Mouse (Mus musculus) MEL (cell line): ENCODE measurements around the gene Cnga1. TPM values are rescaled to one million over a fixed set of nuclear protein-coding genes. Genes with fewer than 3 reads are reported as not detected.

Source experiments
- DNase-seq: peaks from one replicate; pipeline ENCODE4 v3.0.0; 2011; ENCODE audit warnings: low read depth, low spot score
- H3K27ac ChIP-seq: 2 replicates; pipeline ENCODE4 v1.5.1; 2012; ENCODE audit warnings: low read depth, mild to moderate bottlenecking, control low read depth, low read length, moderate library complexity; ENCODE audit not compliant: control insufficient read depth
- H3K27me3 ChIP-seq, 2 experiments: fragments of 150-350 bp in 1 of 2; sonication (generic) in 1 of 2; 2 replicates each; pipeline ENCODE4 v1.6.1; 2012; ENCODE audit warnings: low read length in 2 of 2, mild to moderate bottlenecking in 2 of 2, improper control_type of control experiment in 1 of 2, moderate library complexity in 1 of 2; ENCODE audit not compliant: insufficient read depth in 2 of 2, control insufficient read depth in 1 of 2
- H3K36me3 ChIP-seq, 2 experiments: 2 replicates each; pipeline ENCODE4 v1.6.1; 2012 to 2014; ENCODE audit warnings: low read length in 2 of 2, improper control_type of control experiment in 1 of 2, inconsistent platforms in 1 of 2, mild to moderate bottlenecking in 1 of 2; ENCODE audit not compliant: insufficient read depth in 2 of 2, control insufficient read depth in 1 of 2
- H3K4me1 ChIP-seq, 2 experiments: fragments of 150-350 bp in 1 of 2; sonication (generic) in 1 of 2; 2 replicates each; pipeline ENCODE4 v1.6.1; 2012; ENCODE audit warnings: low read length in 2 of 2, improper control_type of control experiment in 1 of 2, mild to moderate bottlenecking in 1 of 2; ENCODE audit not compliant: insufficient read depth in 2 of 2, control insufficient read depth in 1 of 2
- H3K4me3 ChIP-seq, 2 experiments: fragments of 150-350 bp in 1 of 2; sonication (generic) in 1 of 2; 2 replicates each; pipeline ENCODE4 v1.5.1; 2012; ENCODE audit warnings: low read depth in 2 of 2, low read length in 2 of 2, mild to moderate bottlenecking in 2 of 2, moderate library complexity in 2 of 2, control low read depth in 1 of 2, improper control_type of control experiment in 1 of 2; ENCODE audit not compliant: control insufficient read depth in 1 of 2, insufficient read depth in 1 of 2
- H3K79me2 ChIP-seq: 2 replicates; pipeline ENCODE4 v1.6.1; 2012; ENCODE audit warnings: mild to moderate bottlenecking, low read length, moderate library complexity; ENCODE audit not compliant: control insufficient read depth, poor library complexity, insufficient read depth
- H3K9ac ChIP-seq: 2 replicates; pipeline ENCODE4 v1.6.1; 2012; ENCODE audit warnings: low read depth, mild to moderate bottlenecking, control low read depth, low read length, moderate library complexity; ENCODE audit not compliant: control insufficient read depth, poor library complexity, severe bottlenecking
- H3K9me3 ChIP-seq: fragments of 150-350 bp; sonication (generic); replicated peaks from 2 replicates; pipeline ENCODE4 v1.6.1; 2012; ENCODE audit warnings: mild to moderate bottlenecking, low read length, improper control_type of control experiment, moderate library complexity; ENCODE audit not compliant: insufficient read depth
- CHD2 ChIP-seq: IDR thresholded peaks from 2 replicates; pipeline ENCODE4 v1.6.1; 2011; ENCODE audit warnings: low read length, improper control_type of control experiment
- E2F4 ChIP-seq: IDR thresholded peaks from 2 replicates; pipeline ENCODE4 v1.6.1; 2011; ENCODE audit warnings: low read depth, low read length, improper control_type of control experiment, borderline replicate concordance
- ELF1 ChIP-seq: IDR thresholded peaks from 2 replicates; pipeline ENCODE4 v1.6.1; 2014; ENCODE audit warnings: low read depth, mild to moderate bottlenecking, inconsistent platforms, low read length, improper control_type of control experiment, moderate library complexity
- EP300 ChIP-seq, 2 experiments: IDR thresholded peaks; 2 replicates each; pipeline ENCODE4 v1.6.1; 2011; ENCODE audit warnings: improper control_type of control experiment in 2 of 2, low read length in 2 of 2, low read depth in 1 of 2, mild to moderate bottlenecking in 1 of 2
- ETS1 ChIP-seq: IDR thresholded peaks from 2 replicates; pipeline ENCODE4 v1.6.1; 2012; ENCODE audit warnings: low read depth, mild to moderate bottlenecking, inconsistent platforms, low read length, improper control_type of control experiment, moderate library complexity
- GABPA ChIP-seq: IDR thresholded peaks from 2 replicates; pipeline ENCODE4 v1.6.1; 2012; ENCODE audit warnings: low read depth, mild to moderate bottlenecking, inconsistent platforms, low read length, improper control_type of control experiment, moderate library complexity
- GATA1 ChIP-seq: IDR thresholded peaks from 2 replicates; pipeline ENCODE4 v1.6.1; 2011; ENCODE audit warnings: low read depth, low read length, improper control_type of control experiment
- HCFC1 ChIP-seq: IDR thresholded peaks from 2 replicates; pipeline ENCODE4 v1.6.1; 2012; ENCODE audit warnings: low read depth, mild to moderate bottlenecking, inconsistent platforms, low read length, improper control_type of control experiment, moderate library complexity
- KAT2A ChIP-seq: conservative IDR thresholded peaks from 2 replicates; pipeline ENCODE4 v1.6.1; 2012; ENCODE audit warnings: low read depth, low read length, improper control_type of control experiment, inconsistent platforms
- MAX ChIP-seq: IDR thresholded peaks from 2 replicates; pipeline ENCODE4 v1.6.1; 2011; ENCODE audit warnings: low read length, improper control_type of control experiment
- MAZ ChIP-seq: IDR thresholded peaks from 2 replicates; pipeline ENCODE4 v1.6.1; 2012; ENCODE audit warnings: low read depth, mild to moderate bottlenecking, inconsistent platforms, low read length, improper control_type of control experiment
- NELFE ChIP-seq: IDR thresholded peaks from 2 replicates; pipeline ENCODE4 v1.6.1; 2011; ENCODE audit warnings: low read depth, low read length, improper control_type of control experiment
- POLR2AphosphoS2 ChIP-seq: IDR thresholded peaks from 2 replicates; pipeline ENCODE4 v1.6.1; 2011; ENCODE audit warnings: low read length, improper control_type of control experiment
- POLR2AphosphoS5 ChIP-seq: IDR thresholded peaks from 2 replicates; pipeline ENCODE4 v1.6.1; 2012; ENCODE audit warnings: low read depth, borderline replicate concordance, mild to moderate bottlenecking, inconsistent platforms, low read length, moderate library complexity, mixed read lengths
- SMC3 ChIP-seq: IDR thresholded peaks from 2 replicates; pipeline ENCODE4 v1.6.1; 2011; ENCODE audit warnings: low read depth, low read length, improper control_type of control experiment
- TAL1 ChIP-seq: IDR thresholded peaks from 2 replicates; pipeline ENCODE4 v1.6.1; 2012; ENCODE audit warnings: mild to moderate bottlenecking, inconsistent platforms, low read length, moderate library complexity, mixed read lengths
- TBP ChIP-seq: IDR thresholded peaks from 2 replicates; pipeline ENCODE4 v1.8.0; 2011; ENCODE audit warnings: low read depth, low read length, improper control_type of control experiment
- TCF12 ChIP-seq: IDR thresholded peaks from 2 replicates; pipeline ENCODE4 v1.6.1; 2014; ENCODE audit warnings: low read depth, mild to moderate bottlenecking, inconsistent platforms, low read length, improper control_type of control experiment, moderate library complexity
- UBTF ChIP-seq: IDR thresholded peaks from 2 replicates; pipeline ENCODE4 v1.6.1; 2012; ENCODE audit warnings: low read depth, mild to moderate bottlenecking, inconsistent platforms, low read length, improper control_type of control experiment, moderate library complexity, borderline replicate concordance; ENCODE audit not compliant: insufficient read depth
- USF2 ChIP-seq, 2 experiments: IDR thresholded peaks; 2 replicates each; pipeline ENCODE4 v1.6.1; 2011 to 2012; ENCODE audit warnings: improper control_type of control experiment in 2 of 2, low read length in 2 of 2, borderline replicate concordance in 1 of 2, inconsistent platforms in 1 of 2, low read depth in 1 of 2, mild to moderate bottlenecking in 1 of 2; ENCODE audit not compliant: insufficient read depth in 1 of 2
- ZC3H11A ChIP-seq: IDR thresholded peaks from 2 replicates; pipeline ENCODE4 v1.6.1; 2012; ENCODE audit warnings: low read depth, mild to moderate bottlenecking, inconsistent platforms, low read length, improper control_type of control experiment
- ZKSCAN1 ChIP-seq: IDR thresholded peaks from 2 replicates; pipeline ENCODE4 v1.6.1; 2012; ENCODE audit warnings: low read depth, mild to moderate bottlenecking, inconsistent platforms, low read length, improper control_type of control experiment, moderate library complexity
- ZMIZ1 ChIP-seq: IDR thresholded peaks from 2 replicates; pipeline ENCODE4 v1.6.1; 2012; ENCODE audit warnings: low read depth, mild to moderate bottlenecking, inconsistent platforms, low read length, improper control_type of control experiment, moderate library complexity
- polyA plus RNA-seq, 2 experiments: library from polyadenylated mRNA; stranded (reverse) in 1 of 2; unstranded in 1 of 2; fragments of >175 nt in 1 of 2; fragments of >200 nt in 1 of 2; gene quantifications; 2 replicates each; pipeline versions ENCODE4 v1.2.1 to v1.2.4; 2012; ENCODE audit warnings: low replicate concordance in 2 of 2, low read depth in 1 of 2; ENCODE audit not compliant: insufficient read length in 2 of 2, insufficient read depth in 1 of 2, missing spikeins in 1 of 2
- total RNA-seq: library from RNA; depleted of rRNA; stranded (reverse); fragments of 300-350 nt; gene quantifications from 2 replicates; pipeline ENCODE4 v1.2.3, GENCODE M21; 2012

Gene Cnga1
- total and polyA plus RNA-seq, 3 experiments, result 0.04 TPM; not detected in 2

GRCm38 (mm10) chr5:72656270-72656791, 12.3 kb upstream of the Cnga1 start:
- DNase-seq, result no peak
- Histone ChIP-seq H3K4me3 (no peak overlapping the region), H3K4me1 (peaks cover 0 to 4% of the 10 kb centered on the region in 2 experiments; a peak in 1 of 4 replicates)

GRCm38 (mm10) chr5:72653068-72653674, 9.1 kb upstream of the Cnga1 start:
- DNase-seq, result no peak
- H3K9ac ChIP-seq, result no peak overlapping the region
- no peaks in the 10 kb centered on the region for H3K79me2 ChIP-seq
- no peaks in the 10 kb centered on the region for H3K9me3 ChIP-seq
- H3K36me3 ChIP-seq, result no peaks in the 10 kb centered on the region
- H3K27me3 ChIP-seq, result peaks cover 6 to 26% of the 10 kb centered on the region in 2 experiments
- H3K4me1 ChIP-seq, result no peaks in the 10 kb centered on the region
- TF ChIP-seq ZC3H11A (no peak), USF2 (IDR thresholded peaks at IDR 0.05; ENCODE audit: borderline replicate concordance in 1 of 2, insufficient read depth in 1 of 2, low read depth in 1 of 2, low read length in 2 of 2) (no peak), ZMIZ1 (no peak), TCF12 (no peak), E2F4 (no peak), NELFE (no peak), TBP (no peak), KAT2A (no peak), ETS1 (no peak), EP300 (IDR thresholded peaks at IDR 0.05; ENCODE audit: low read depth in 1 of 2, low read length in 2 of 2) (no peak), SMC3 (no peak), TAL1 (no peak), ZKSCAN1 (no peak), GABPA (no peak), POLR2AphosphoS2 (no peak), CHD2 (no peak), MAZ (no peak), MAX (no peak), ELF1 (no peak), UBTF (no peak)
- H3K4me3 ChIP-seq, result no peak overlapping the region
- no peak overlapping the region for H3K27ac ChIP-seq

More at GRCm38 (mm10) chr5:72656270-72656791, 12.3 kb upstream of the Cnga1 start:
- Histone ChIP-seq H3K9me3 (no peaks in the 10 kb centered on the region), H3K9ac (no peak overlapping the region), H3K27ac (no peak overlapping the region), H3K27me3 (peaks cover 6 to 18% of the 10 kb centered on the region in 2 experiments), H3K79me2 (no peaks in the 10 kb centered on the region), H3K36me3 (no peaks in the 10 kb centered on the region)
- TF ChIP-seq ZKSCAN1, result no peak
- TF ChIP-seq EP300 (IDR thresholded peaks at IDR 0.05; ENCODE audit: low read depth in 1 of 2, low read length in 2 of 2), result no peak
- no peak for TF ChIP-seq MAX
- no peak for TF ChIP-seq POLR2AphosphoS5
- TF ChIP-seq TBP, result no peak
- TF ChIP-seq UBTF, result no peak
- no peak for TF ChIP-seq GATA1
- no peak for TF ChIP-seq HCFC1
